Mouse (Mus musculus) NIH3T3 (cell line): Measurements from ENCODE around the gene Itih5.

ENCODE experiments used
- DNase-seq: peaks from one replicate; pipeline ENCODE4 v3.0.0-alpha.2; 2012; ENCODE audit warnings: low read depth

The Itih5 gene

GRCm38 (mm10) chr2:10153201-10154075 is at the start of gene Itih5:
TSS of gene Itih5 (plus strand) at chr2:10153571.
- no peak for DNase-seq

DNA sequence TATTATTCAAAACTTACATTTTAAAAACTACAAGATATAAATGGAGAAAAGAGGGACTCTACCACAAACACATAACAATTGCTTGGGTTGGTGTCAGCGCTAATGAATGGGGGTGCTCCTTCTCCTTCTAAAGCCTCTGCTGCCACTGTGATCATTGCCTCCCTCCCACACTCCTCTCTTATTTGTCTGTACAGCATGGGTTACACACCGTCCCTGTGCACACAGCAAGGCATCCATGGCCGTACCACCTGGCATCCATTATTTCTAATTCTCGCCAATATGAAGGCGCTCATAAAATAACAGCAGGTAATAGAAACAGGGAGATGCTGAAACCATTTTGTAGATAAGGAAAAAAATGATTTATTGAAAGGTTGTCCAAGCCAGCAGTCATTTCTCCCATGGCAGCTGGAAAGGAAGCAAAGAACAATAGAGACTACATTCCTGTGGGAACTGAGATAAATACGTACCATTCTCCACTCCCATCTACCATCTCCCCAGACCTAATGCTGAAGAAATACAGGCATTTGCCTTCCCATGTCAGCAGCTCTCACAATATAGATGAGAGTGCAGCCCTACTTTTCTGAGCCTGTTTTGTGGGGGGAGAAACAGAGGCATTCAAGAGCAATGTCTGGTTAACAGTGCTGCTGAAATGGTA is 44.7 kb upstream of the Itih5 start:
- DNase-seq = no peak

DNA sequence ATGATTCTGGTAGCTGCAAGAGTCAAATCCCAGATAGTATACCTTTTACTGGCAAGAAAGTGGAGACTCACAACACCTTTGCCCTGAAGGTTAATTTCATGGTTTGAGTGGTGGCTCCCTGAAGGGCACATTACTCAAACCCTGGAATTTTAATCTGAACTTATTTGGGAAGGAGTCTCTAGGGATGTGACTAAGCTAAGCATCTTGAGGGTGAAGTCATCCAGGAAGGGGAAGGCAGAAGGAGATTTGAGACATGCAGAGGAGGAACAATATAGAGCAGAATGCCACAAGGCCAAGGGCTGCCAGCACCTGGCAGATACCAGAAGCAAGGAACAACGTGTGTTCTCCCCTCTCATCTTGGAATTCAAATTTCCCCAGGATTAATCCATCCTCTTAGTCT is 34.6 kb upstream of the Itih5 start:
- peak; percentile 16 for DNase-seq

DNA sequence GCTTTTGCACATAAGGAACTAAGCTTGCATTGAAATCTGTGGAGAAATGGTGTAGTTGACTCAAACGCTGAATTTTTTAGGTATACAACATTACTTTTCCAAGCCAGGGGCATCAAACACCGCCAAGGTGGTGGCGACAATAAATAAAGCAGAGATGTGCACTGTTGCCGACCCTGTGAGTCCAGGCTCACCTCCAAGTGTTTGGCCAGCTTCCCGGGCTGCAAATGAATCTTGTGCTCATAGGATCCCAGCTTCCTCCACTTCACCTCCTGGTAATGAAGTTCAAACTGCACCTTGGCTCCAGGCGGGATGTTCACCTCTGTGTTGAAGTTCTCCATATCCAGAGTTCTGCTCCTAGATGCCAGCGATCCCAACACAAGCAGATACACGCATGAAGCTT is 34.1 kb upstream of the Itih5 start:
- DNase-seq = peak; percentile 14

GRCm38 (mm10) chr2:10121826-10122225 is 31.5 kb upstream of the Itih5 start:
- DNase-seq = peak; percentile 20

DNA sequence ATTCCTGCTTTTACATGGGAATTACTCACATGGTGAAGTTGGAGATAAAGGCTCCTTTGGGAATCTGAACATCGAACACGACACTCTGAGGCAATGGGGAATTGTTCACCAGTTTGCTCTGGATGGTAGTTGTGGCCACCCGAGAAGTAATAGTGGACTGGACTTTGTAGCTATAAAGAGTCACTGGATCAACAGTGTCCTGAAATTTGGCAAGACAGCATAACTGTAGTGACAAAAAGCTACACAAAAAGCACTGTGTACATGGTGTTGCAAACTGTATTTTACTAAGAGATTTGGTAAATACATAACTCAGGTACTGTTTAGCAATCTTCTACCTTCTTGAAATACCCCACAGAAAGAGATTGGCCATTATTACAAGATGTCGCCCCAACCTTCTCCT is 27.2 kb upstream of the Itih5 start:
- no peak for DNase-seq

- no peak for DNase-seq
These were observed 25.9 kb upstream of the Itih5 start for GRCm38 (mm10) chr2:10127471-10127870.

- no peak for DNase-seq
These were observed 24.8 kb upstream of the Itih5 start for GRCm38 (mm10) chr2:10128571-10128970.

DNA sequence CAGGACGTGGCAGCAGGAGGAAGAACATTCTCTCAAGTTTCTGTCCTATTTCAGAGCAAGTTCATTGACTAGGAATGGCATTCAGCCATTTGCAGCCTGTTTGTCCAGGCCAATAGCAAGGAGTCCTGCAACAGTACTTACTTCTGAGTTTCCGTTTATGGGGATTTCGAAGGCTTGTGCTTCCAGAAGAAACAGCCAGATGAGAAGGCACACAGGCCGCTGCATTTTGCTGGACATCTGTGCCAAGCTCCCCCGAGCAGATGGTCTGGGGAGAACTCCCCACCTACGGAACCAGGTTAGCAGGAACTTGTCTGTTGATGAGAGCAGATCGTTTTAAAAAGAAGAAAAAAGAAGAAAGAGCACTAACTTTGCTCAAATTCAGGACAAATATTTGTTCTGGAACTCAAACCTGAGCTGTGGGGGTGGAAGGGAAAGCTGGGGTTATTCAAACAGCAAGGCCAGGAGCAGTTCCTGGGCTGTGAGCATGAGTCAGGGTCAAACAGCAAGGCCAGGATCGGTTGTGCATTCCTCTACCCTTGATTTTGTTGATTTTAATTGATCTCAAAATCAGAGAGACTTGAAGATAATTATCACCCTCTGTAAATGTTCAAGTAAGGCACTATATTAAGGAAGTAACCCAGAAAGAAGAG is 22.9 kb upstream of the Itih5 start:
- DNase-seq = peak; percentile 20

- DNase-seq = peak; percentile 32
These were observed 22.1 kb upstream of the Itih5 start, which contains the start of gene Itih2 for GRCm38 (mm10) chr2:10131296-10131695. TSS of gene Itih2 (minus strand) at chr2:10131396.

- DNase-seq = no peak
These were observed 21.2 kb upstream of the Itih5 start for GRCm38 (mm10) chr2:10132128-10132527.

DNA sequence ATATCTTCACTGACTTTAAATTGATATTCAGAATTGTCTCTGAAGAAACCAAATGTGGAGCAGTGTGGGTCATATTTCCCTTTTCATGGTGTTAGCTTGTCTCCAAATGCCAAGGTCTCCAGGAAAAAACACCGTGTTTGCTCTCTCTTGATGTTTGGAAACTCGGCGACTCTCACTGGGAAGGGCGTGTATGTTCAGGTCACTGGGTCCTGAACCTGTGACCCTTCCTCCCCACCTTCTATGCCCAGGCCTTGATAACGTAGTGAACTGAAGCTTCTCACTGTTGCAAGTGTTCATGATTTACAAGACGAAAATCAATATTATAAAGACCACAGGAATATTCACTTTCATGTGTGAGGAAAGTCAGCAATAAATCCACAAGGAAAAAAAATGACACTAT is 19.4 kb upstream of the Itih5 start:
- no peak for DNase-seq

GRCm38 (mm10) chr2:10137320-10137719 is 16.1 kb upstream of the Itih5 start:
- DNase-seq = no peak

- no peak for DNase-seq
These were observed 12.9 kb upstream of the Itih5 start for GRCm38 (mm10) chr2:10140456-10140855.

- DNase-seq = peak; percentile 75
These were observed 10.6 kb upstream of the Itih5 start for GRCm38 (mm10) chr2:10142472-10143454.

GRCm38 (mm10) chr2:10145514-10145913 is 7.9 kb upstream of the Itih5 start:
- no peak for DNase-seq

DNA sequence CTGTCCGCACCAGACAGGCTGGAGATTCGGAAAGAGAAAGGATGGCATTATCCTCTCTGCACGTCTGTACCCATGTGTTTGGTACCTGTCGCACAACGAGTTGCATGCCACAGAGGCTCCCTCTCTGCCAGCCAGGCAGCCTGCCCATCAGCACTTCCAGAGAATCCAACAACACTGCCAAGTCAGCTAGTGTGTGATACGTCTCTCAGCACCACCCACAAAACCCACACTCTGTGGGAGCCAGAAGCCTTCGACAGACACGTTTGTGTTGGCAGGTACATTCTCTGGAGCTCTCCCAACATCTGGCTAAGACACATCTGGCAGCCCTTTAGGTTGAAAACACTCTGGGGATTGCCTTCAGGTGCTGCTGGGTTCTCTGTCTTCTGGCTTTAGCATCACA is 6.2 kb upstream of the Itih5 start:
- DNase-seq = no peak

DNA sequence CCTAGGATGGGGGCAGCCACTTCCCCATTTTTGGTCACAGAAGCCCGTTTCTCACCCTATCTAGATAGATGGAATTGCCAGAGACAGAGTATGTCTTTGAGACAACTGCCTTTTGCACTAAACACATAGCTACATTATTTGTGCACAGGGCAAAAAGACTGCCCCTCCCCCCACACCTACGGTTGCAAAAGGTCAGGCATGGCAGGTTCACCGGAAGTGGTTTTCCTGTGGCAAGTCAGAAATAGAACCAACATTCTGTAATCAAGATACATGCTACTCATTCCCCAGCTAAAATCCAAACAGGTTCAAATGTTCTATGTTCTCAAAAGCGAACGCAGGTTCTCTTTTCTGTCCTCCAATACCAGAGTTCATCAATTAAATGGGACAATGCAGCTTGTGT is 781 bp upstream of the Itih5 start:
- DNase-seq = no peak

DNA sequence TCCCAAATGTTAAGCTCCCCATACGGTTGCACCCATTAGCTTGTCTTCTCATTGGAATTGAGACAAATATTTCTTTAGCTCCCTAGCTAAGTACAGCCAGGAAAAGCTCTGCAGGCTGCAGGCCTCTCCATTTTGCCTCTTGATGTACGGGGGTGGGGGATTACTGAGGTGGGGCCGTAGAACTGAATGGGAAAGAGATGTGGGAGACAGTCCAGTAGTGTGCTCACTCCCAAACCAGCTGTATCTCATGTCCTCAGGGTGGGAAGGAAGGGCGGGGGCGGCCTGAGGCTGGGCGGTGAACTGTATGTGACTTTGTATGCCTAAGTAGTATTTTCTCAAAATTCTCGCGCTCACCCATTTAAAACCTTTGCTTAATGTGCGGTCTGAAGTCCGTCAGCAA is 3.8 kb downstream of the Itih5 start:
- no peak for DNase-seq

DNA sequence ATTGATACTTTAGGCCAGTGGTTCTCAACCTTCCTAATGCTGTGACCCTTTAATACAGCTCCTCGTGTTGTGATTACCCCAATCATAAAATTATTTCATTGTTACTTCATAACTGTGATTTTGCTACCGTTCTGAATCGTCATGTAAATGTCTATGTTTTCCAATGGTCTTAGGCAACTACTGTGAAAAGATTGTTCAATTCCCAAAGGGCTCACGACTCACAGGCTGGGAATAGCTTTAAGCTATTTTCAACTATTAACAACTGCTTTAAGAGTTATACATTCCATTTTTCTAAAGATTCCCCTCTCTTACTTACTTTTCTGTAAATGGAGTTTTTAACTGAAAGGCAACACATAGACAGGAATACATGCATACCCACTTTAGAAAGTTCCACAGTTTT is 8.6 kb downstream of the Itih5 start:
- DNase-seq = peak; percentile 62

DNA sequence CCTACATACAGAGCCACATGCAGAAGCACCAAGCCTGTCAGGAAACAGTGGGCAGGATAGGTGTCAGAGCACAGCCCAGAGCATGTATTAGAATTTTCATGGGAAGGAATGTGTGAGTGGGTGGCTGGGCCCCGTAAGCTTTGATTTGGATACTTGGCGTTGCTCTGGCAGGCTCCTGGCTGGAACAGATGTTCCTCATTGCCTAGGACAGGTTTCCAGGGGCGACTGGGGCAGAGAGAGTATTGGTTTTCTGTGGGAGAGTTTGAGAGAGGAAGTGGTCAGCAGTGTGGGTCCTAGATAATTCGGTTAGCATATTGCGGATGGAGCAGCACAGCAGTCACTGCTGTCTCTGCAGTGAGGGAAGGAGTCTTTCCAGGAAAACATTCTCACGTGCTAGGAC is 13.3 kb downstream of the Itih5 start:
- DNase-seq = no peak

GRCm38 (mm10) chr2:10167283-10167682 is 13.9 kb downstream of the Itih5 start:
- no peak for DNase-seq
